Mouse (Mus musculus): ENCODE measurements around the gene Nek11.

DNA sequence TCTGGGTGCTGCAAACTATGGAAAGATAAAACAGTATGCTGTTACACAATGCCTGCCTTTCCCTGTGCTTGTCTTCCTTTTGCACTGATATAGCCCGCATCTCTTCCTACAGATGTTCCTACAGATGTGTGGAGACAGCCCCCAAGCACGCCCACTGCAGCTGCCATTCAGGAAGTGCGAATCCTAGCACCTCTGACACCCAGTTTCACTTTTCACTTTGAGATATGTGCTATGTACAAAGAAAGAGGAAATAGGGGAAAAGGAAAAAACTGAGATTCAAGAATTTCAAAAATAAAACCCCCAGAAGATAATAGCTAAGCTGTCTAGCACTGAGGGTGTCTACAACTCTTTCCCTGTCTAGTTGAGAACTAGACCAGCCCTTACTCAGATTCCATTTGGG lies 208.6 kb downstream of the Nek11 start:
- TF ChIP-seq CTCF (IDR thresholded peaks at IDR 0.05; ENCODE audit: low read depth) (no peak), EP300 (optimal IDR thresholded peaks at IDR 0.05) (no peak)

All from stomach, postnatal 0 days (tissue).